Mouse (Mus musculus): ENCODE data around the gene Olfr1371.
"Not testable (repeated sequence)": the region's sequence is repeated elsewhere in the genome, so short reads cannot be mapped to it uniquely, and the experiment has no call there.

Olfr1371 gene

GRCm38 (mm10) chr11:52225986-52226599 lies 12.3 kb upstream of the Olfr1371 start:
- DNase-seq (ENCODE audit: low read depth) = peak; percentile 18

- DNase-seq (ENCODE audit: low read depth) = peak; percentile 87
Observed at GRCm38 (mm10) chr11:52223968-52224682, 10.3 kb upstream of the Olfr1371 start.

GRCm38 (mm10) chr11:52222891-52223290 lies 9.1 kb upstream of the Olfr1371 start:
- DNase-seq (ENCODE audit: low read depth) = peak; percentile 78

- DNase-seq (ENCODE audit: low read depth) = not testable (repeated sequence)
Observed at GRCm38 (mm10) chr11:52221921-52222320, 8.1 kb upstream of the Olfr1371 start.

GRCm38 (mm10) chr11:52220282-52220681 lies 6.5 kb upstream of the Olfr1371 start:
- peak; percentile 85 for DNase-seq (ENCODE audit: low read depth)

GRCm38 (mm10) chr11:52196496-52197023 lies 17.2 kb downstream of the Olfr1371 start:
- DNase-seq (ENCODE audit: low read depth) = not testable (repeated sequence)

GRCm38 (mm10) chr11:52180651-52181050 lies 33.1 kb downstream of the Olfr1371 start:
- DNase-seq (ENCODE audit: low read depth) = peak; percentile 47

- DNase-seq (ENCODE audit: low read depth) = peak; percentile 33
Observed at GRCm38 (mm10) chr11:52179897-52180296, 33.9 kb downstream of the Olfr1371 start.

- peak; percentile 42 for DNase-seq (ENCODE audit: low read depth)
Observed at GRCm38 (mm10) chr11:52168461-52168860, 45.3 kb downstream of the Olfr1371 start.

- not testable (repeated sequence) for DNase-seq (ENCODE audit: low read depth)
Observed at GRCm38 (mm10) chr11:52167901-52168302, 45.9 kb downstream of the Olfr1371 start.

- DNase-seq (ENCODE audit: low read depth) = peak; percentile 30
Observed at GRCm38 (mm10) chr11:52167126-52167525, 46.7 kb downstream of the Olfr1371 start.

GRCm38 (mm10) chr11:52163926-52164325 lies 49.9 kb downstream of the Olfr1371 start:
- no peak for DNase-seq (ENCODE audit: low read depth)
